Mouse (Mus musculus) ES-Bruce4 (cell line): ENCODE results near the gene Srp54a.

Experiments used
- CTCF ChIP-seq: IDR thresholded peaks from one replicate; pipeline ENCODE4 v1.8.1; 2011; ENCODE audit warnings: low read depth, low read length
- EP300 ChIP-seq: IDR thresholded peaks from 2 replicates; pipeline ENCODE4 v1.6.1; 2011; ENCODE audit warnings: low read depth, low read length; ENCODE audit not compliant: insufficient read depth
- POLR2A ChIP-seq: IDR thresholded peaks from one replicate; pipeline ENCODE4 v1.8.1; 2011; ENCODE audit warnings: low read length; ENCODE audit not compliant: insufficient read depth

DNA sequence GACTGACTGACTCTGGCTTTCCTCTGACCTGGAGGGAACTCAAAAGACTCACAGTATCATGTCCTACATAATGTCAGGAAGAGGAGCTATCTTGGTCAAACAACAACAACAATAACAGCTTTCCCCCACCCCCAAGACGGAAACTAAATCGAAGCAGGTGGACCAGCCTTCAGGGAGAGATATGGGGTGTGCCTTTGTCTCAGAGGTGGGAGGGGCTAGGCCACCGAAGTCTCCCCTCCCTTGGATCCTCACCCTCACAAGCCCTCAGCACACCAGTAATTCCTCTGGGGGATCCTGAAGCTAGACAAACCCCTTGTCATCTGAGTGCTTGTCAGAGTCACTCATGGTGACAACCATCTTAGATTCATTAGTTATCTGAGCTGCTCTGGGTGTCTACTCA lies 20.2 kb upstream of the Srp54a start:
- TF ChIP-seq CTCF (no peak), POLR2A (no peak), EP300 (no peak)
